In the genomic region with DNA sequence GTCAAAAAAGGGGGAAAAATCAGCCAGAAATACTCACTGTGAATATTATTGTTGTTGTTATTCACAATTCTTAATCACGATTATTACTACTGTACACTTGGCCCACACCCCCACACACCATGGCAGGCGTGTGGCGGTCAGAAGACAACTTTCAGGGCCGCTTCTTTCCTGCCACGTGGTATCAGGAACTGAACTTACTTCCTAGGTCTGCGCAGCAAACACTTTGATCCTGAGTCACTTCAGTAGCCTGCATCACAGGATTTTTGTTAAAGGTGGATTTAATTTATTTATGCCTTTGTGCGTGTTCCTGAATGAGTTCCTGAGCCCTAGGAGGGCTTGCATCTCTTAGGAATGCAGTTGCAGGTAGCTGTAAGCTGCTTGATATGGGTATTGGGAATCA, we compare ENCODE assay signal across 9 mouse cellular contexts.
"Had no signal": no experiment of that assay in that cellular context is flagged by ENCODE, and none has a peak within 500 bp of the region (broad histone marks: within the 10 kb centered on the region; RNA-seq: fewer than 3 reads in every experiment).

No protein-coding gene starts in this region.

- DNase-seq: gastrocnemius, adult 2 months; gastrocnemius, postnatal 10 days; gastrocnemius, postnatal 25 days; heart, adult 2 months; heart, postnatal 4 days; kidney, adult 8-10 months; kidney, postnatal 25 days; kidney, postnatal 4 days; layer of hippocampus, postnatal 36 days had no signal
